Mouse (Mus musculus) forebrain, embryonic 16.5 days (tissue): ENCODE measurements around the gene Kdm3a. TPM values are rescaled to one million over a fixed set of nuclear protein-coding genes. Genes with fewer than 3 reads are reported as not detected.

Experiments used
- ATAC-seq: fragments of 200-750 bp; cut with Nextera tagmentation; 2 replicates; pipeline ENCODE4 v1.8.0; 2017; ENCODE audit warnings: mild to moderate bottlenecking, moderate library complexity
- H3K27ac ChIP-seq: fragments of 300-500 bp; sonication (generic); 2 replicates; pipeline ENCODE4 v1.5.1; 2014; ENCODE audit warnings: low read length, control low read depth
- H3K27me3 ChIP-seq: fragments of 300-500 bp; sonication (generic); replicated peaks from 2 replicates; pipeline ENCODE4 v1.6.1; 2014; ENCODE audit warnings: low read length; ENCODE audit not compliant: control insufficient read depth, insufficient read depth
- H3K36me3 ChIP-seq: fragments of 300-500 bp; sonication (generic); 2 replicates; pipeline ENCODE4 v1.6.1; 2014; ENCODE audit not compliant: control insufficient read depth, insufficient read depth
- H3K4me1 ChIP-seq: fragments of 300-500 bp; sonication (generic); replicated peaks from 2 replicates; pipeline ENCODE4 v1.6.1; 2014; ENCODE audit warnings: low read length; ENCODE audit not compliant: control insufficient read depth, insufficient read depth
- H3K4me2 ChIP-seq: fragments of 300-500 bp; sonication (generic); 2 replicates; pipeline ENCODE4 v1.6.1; 2014; ENCODE audit warnings: mild to moderate bottlenecking, low read length, control low read depth
- H3K4me3 ChIP-seq: fragments of 300-500 bp; sonication (generic); replicated peaks from 2 replicates; pipeline ENCODE4 v1.5.1; 2014; ENCODE audit warnings: mild to moderate bottlenecking, low read length, control low read depth
- H3K9ac ChIP-seq: fragments of 300-500 bp; sonication (generic); replicated peaks from 2 replicates; pipeline ENCODE4 v1.6.1; 2014; ENCODE audit warnings: low read depth, low read length, control low read depth
- H3K9me3 ChIP-seq: fragments of 300-500 bp; sonication (generic); 2 replicates; pipeline ENCODE4 v1.6.1; 2016; ENCODE audit warnings: low read length; ENCODE audit not compliant: control insufficient read depth
- WGBS: fragments of 180-500 bp; shearing (Covaris S2); extraction: QIAGEN DNeasy Blood & Tissue Kit; methylation state at CpG from one replicate; pipeline ENCODE4 v1.1.7; 2014; 5-methylcytosine and 5-hydroxymethylcytosine counted together
- polyA plus RNA-seq: library from polyadenylated mRNA; unstranded; fragments of >200 nt; fragmentation: Nextera tagmentation; extraction: Ambion mirVana; gene quantifications from 2 replicates; pipeline ENCODE4 v1.2.1, GENCODE M21; 2015

The Kdm3a gene
- polyA plus RNA-seq, 1 experiment from 2014 or later, result 60.1 TPM

DNA sequence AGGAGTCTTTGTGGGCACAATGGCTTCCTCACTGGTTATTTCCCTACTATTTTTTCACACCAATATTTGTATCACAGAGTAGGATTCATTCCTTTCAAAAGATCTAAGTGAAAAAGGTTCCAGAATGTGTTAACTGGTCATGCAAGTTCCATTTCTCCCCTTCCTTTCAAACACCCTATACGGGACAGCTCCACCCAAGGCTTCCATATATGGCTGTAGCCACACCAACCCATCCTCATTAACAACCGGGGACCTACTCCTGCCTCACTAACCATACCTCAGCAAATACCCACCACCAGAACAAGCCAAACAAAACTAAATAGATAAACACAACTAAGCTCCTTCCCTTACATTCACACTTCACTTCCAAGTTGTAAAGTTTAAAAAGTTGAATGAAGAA lies 1.6 kb downstream of the Kdm3a start:
- H3K4me3 ChIP-seq, result peak overlapping the region; percentile 89

GRCm38 (mm10) chr6:71627325-71627724 lies 5.5 kb downstream of the Kdm3a start:
- Histone ChIP-seq H3K27ac (no peak overlapping the region), H3K9ac (no peak overlapping the region), H3K27me3 (no peaks in the 10 kb centered on the region), H3K4me3 (no peak overlapping the region), H3K4me2 (no peak overlapping the region), H3K36me3 (peaks cover 37% of the 10 kb centered on the region), H3K9me3 (no peaks in the 10 kb centered on the region), H3K4me1 (peaks cover 24% of the 10 kb centered on the region)
- ATAC-seq, result no peak

More for the DNA sequence above, 1.6 kb downstream of the Kdm3a start:
- H3K36me3 ChIP-seq, result peaks cover 17% of the 10 kb centered on the region
- no peak for ATAC-seq
- H3K27me3 ChIP-seq, result no peaks in the 10 kb centered on the region
- H3K27ac ChIP-seq, result no peak overlapping the region
- H3K9me3 ChIP-seq, result no peaks in the 10 kb centered on the region
- H3K4me2 ChIP-seq, result peak overlapping the region; percentile 70
- H3K4me1 ChIP-seq, result peaks cover 24% of the 10 kb centered on the region
- no peak overlapping the region for H3K9ac ChIP-seq
- 12% methylated on average over 2 of the region's 2 CpGs for WGBS

- peaks cover 41% of the 10 kb centered on the region for H3K36me3 ChIP-seq
- H3K27ac ChIP-seq, result no peak overlapping the region
- 74% methylated on average over 2 of the region's 2 CpGs for WGBS
- no peaks in the 10 kb centered on the region for H3K9me3 ChIP-seq
- no peak overlapping the region for H3K9ac ChIP-seq
- peaks cover 16% of the 10 kb centered on the region for H3K4me1 ChIP-seq
- no peak overlapping the region for H3K4me2 ChIP-seq
- H3K4me3 ChIP-seq, result no peak overlapping the region
- H3K27me3 ChIP-seq, result no peaks in the 10 kb centered on the region
- ATAC-seq, result no peak
Measured at GRCm38 (mm10) chr6:71625984-71626383, 6.8 kb downstream of the Kdm3a start.

DNA sequence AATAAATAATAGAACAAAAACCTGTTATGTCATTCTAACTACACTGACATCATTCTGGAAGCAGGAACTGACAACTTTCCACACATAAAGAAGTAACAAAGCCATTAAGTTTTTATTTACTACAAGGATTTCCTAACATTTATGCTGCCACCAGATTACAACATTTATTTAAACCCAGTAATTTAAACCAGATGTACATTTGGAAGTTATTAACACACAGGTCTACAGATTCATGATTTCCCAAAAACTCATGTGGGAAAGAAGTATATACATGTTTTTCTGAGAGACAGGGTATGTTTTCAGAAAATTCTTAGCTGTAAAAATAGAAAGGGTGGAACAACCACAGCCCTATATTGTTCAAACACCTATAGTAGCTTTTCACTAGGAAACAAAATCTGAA lies 8.1 kb downstream of the Kdm3a start:
- H3K27ac ChIP-seq, result no peak overlapping the region
- no peak overlapping the region for H3K9ac ChIP-seq
- ATAC-seq, result no peak
- H3K4me1 ChIP-seq, result peaks cover 7% of the 10 kb centered on the region
- no peaks in the 10 kb centered on the region for H3K27me3 ChIP-seq
- H3K4me3 ChIP-seq, result no peak overlapping the region
- no peak overlapping the region for H3K4me2 ChIP-seq
- no peaks in the 10 kb centered on the region for H3K9me3 ChIP-seq
- H3K36me3 ChIP-seq, result peaks cover 47% of the 10 kb centered on the region

DNA sequence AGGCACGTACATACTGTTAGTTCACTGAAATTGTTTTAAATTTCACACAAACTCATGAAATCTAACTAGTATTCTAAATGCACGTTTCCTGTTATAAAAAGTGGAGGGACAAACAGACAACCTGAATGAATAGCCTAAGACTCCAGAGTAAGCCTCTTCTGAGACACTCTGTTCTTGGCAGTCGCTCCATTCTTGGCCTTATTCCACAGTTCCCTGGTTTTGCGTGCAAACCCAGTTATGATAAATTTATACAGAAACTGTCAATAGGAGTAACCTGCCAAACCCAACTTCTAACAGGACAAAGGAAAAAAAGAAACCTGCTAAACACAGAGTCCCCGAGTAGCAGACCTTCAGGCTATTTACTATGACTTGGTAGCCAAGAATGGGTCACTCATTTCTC lies 10.8 kb downstream of the Kdm3a start:
- Histone ChIP-seq H3K27me3 (no peaks in the 10 kb centered on the region), H3K4me3 (no peak overlapping the region), H3K36me3 (peaks cover 38% of the 10 kb centered on the region), H3K4me2 (no peak overlapping the region), H3K4me1 (no peaks in the 10 kb centered on the region), H3K27ac (no peak overlapping the region), H3K9me3 (no peaks in the 10 kb centered on the region), H3K9ac (no peak overlapping the region)
- ATAC-seq, result no peak
- WGBS, result 74% methylated on average over 5 of the region's 5 CpGs

GRCm38 (mm10) chr6:71621551-71621950 lies 11.2 kb downstream of the Kdm3a start:
- no peak overlapping the region for H3K27ac ChIP-seq
- no peak for ATAC-seq
- H3K27me3 ChIP-seq, result no peaks in the 10 kb centered on the region
- H3K4me3 ChIP-seq, result no peak overlapping the region
- no peaks in the 10 kb centered on the region for H3K9me3 ChIP-seq
- H3K4me2 ChIP-seq, result no peak overlapping the region
- peaks cover 39% of the 10 kb centered on the region for H3K36me3 ChIP-seq
- no peak overlapping the region for H3K9ac ChIP-seq
- no peaks in the 10 kb centered on the region for H3K4me1 ChIP-seq
- 93% methylated on average over 5 of the region's 5 CpGs for WGBS

GRCm38 (mm10) chr6:71616959-71617358 lies 15.8 kb downstream of the Kdm3a start:
- no peak overlapping the region for H3K4me3 ChIP-seq
- no peak overlapping the region for H3K9ac ChIP-seq
- no peaks in the 10 kb centered on the region for H3K9me3 ChIP-seq
- no peaks in the 10 kb centered on the region for H3K27me3 ChIP-seq
- no peak overlapping the region for H3K4me2 ChIP-seq
- ATAC-seq, result no peak
- WGBS, result 80% methylated on average over 5 of the region's 5 CpGs
- no peaks in the 10 kb centered on the region for H3K4me1 ChIP-seq
- peaks cover 42% of the 10 kb centered on the region for H3K36me3 ChIP-seq
- no peak overlapping the region for H3K27ac ChIP-seq

- peaks cover 42% of the 10 kb centered on the region for H3K36me3 ChIP-seq
- H3K4me3 ChIP-seq, result no peak overlapping the region
- no peak overlapping the region for H3K4me2 ChIP-seq
- no peaks in the 10 kb centered on the region for H3K4me1 ChIP-seq
- H3K9ac ChIP-seq, result no peak overlapping the region
- no peak overlapping the region for H3K27ac ChIP-seq
- no peaks in the 10 kb centered on the region for H3K27me3 ChIP-seq
- no peaks in the 10 kb centered on the region for H3K9me3 ChIP-seq
- no peak for ATAC-seq
Measured at GRCm38 (mm10) chr6:71613225-71613624, 19.6 kb downstream of the Kdm3a start.

DNA sequence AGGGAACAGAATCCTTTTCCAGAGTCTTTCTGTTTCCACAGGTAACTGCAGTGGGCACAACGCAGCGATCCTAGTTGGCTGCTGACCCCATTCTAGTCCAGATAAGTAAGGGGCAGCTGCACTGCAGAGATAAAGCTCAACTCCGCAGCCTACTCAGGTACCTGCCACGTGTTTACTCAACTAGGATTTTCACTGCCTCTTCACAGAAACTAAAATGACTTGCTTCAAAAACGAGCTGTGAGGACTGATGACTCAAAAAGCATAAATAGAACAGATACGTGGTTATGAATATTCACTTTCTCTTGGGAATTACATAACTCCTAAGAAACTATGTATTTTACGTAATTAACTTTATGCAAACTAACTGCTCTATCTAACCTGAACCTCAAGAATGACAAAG lies 22.8 kb downstream of the Kdm3a start:
- Histone ChIP-seq H3K9me3 (no peaks in the 10 kb centered on the region), H3K27me3 (no peaks in the 10 kb centered on the region), H3K9ac (no peak overlapping the region), H3K36me3 (peaks cover 38% of the 10 kb centered on the region), H3K27ac (no peak overlapping the region), H3K4me2 (no peak overlapping the region), H3K4me1 (no peaks in the 10 kb centered on the region), H3K4me3 (no peak overlapping the region)
- no peak for ATAC-seq
- 92% methylated on average over 7 of the region's 7 CpGs for WGBS

DNA sequence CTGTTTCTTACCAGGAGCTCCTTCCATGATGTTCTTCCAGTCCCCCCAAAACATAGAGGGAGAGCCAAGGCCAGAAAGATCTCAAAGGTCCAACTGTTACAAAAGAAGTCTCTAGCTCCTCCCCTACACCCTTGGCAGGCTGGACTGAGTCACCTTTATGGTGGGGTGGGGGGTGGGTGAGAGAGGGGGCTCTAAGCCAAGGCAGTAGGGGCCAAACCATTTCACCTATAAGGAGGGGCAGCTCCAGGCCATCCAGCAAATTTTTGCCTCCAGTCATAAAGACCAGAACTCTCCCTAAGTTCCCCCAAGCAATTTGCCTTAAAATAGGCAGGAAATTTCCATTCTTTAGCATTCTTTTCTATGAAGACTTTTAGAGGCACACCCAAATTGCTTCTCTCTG lies 23.8 kb downstream of the Kdm3a start:
- no peak overlapping the region for H3K4me3 ChIP-seq
- H3K36me3 ChIP-seq, result peaks cover 36% of the 10 kb centered on the region

More for the DNA sequence above, 23.8 kb downstream of the Kdm3a start:
- H3K27ac ChIP-seq, result no peak overlapping the region
- no peaks in the 10 kb centered on the region for H3K27me3 ChIP-seq
- no peak overlapping the region for H3K9ac ChIP-seq
- no peaks in the 10 kb centered on the region for H3K4me1 ChIP-seq
- no peak for ATAC-seq
- H3K4me2 ChIP-seq, result no peak overlapping the region
- no peaks in the 10 kb centered on the region for H3K9me3 ChIP-seq
